Mouse (Mus musculus): ENCODE results near the gene Grem1. TPM values are rescaled to one million over a fixed set of nuclear protein-coding genes. Genes with fewer than 3 reads are reported as not detected.

Gene Grem1
- polyA plus RNA-seq, 2 experiments from 2014 or later = not detected

DNA sequence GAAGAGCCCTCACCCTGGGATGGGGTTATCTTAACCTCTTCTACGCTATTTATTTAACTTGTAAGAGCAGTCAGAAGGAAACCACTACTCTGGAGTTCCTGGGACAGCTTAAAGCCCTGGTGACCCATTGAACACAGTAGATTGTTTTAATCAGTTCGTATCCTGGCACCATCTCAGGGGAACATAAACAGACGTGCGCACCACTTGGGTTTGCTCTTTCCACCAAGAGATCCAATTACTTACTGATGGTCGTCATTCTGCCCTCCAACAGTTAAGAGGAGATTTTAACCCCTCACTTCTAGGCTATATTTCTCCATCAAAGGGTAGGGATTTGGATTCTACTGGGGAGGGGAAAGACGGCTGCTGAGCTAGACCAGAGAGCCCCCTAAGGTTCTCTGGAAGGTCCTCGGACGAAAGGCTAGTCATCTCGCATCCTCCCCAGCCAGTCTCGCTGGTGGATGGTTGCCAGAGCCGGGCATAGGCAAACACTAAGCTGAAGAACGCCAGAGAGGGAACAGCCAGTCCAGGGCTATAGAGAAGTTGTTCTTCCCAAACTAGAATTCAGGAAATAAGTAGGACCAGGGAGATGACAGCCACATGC, 1.4 kb downstream of the Grem1 start:
- no peak for ATAC-seq

DNA sequence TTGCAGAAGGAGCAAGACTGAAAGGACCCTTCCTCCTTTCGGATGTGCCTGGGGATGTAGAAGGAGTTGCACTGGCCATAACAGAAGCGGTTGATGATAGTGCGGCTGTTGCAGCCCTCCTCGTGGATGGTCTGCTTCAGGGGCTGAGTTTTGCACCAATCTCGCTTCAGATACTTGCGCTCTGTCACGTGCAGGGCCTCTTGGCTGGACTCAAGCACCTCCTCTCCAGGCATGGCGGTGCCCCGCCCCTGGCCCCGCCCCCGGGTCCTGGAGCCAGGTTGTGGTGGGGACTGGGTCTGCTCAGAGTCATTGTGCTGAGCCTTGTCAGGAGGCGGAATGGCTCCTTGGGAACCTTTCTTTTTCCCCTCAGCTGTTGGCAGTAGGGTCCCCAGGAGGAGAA, 8.7 kb downstream of the Grem1 start:
- no peak for ATAC-seq

DNA sequence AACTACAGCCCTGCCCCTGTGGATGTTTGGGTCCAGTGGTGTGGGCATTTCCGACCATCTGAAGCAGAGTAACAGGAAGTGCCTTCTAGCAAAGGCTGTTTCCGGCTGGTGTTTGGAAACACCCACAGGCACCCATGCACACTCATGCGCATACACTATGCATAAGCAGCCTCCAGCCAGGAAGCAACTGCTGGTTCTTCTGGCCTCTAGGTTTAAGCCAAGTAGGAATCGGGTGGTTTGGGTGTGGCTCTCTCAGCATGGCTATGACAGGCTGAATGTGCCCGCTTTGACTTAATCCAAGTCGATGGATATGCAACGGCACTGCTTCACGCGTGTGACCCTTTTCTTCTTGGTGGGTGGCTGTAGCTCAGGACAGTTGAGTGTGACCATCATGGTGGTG, 9.1 kb downstream of the Grem1 start:
- ATAC-seq = no peak

DNA sequence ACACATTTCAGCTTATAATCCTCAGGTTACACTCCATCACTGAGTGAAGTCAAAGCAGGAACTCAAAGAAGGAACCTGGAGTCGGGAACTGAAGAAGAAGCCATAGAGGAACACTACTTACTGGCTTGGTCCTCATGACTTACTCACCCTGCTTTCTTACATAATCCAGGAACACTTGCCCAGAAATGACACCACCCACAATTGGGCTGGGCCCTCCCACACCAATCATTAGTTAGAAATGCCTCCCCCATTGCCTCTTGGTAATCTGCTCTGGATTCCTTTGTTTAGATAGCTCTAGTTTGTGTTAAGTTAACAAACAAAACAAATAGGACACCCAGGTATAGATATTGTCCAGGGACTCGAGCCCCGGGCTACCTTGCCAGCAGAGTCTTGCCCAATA, 29.9 kb downstream of the Grem1 start:
- ATAC-seq = no peak

DNA sequence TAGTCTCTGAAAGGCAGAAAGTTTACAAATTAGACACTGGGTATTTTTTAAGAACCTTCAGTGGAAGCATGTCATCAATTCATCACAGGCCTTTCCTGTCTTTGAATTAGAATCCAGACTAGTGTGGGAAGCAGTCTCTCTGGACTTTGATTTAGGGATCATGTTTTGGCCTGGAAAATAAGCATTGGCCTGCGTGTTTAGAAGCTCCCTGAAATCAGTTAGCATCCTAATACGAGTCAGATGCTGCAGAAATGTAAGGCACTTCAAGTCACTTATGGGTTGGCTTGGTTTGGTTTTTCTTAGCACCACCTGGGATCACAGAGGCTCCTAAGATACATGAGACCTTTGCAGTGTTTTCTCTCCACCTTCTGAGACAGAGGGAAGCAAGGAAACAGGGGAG, 43.6 kb downstream of the Grem1 start:
- no peak for ATAC-seq

DNA sequence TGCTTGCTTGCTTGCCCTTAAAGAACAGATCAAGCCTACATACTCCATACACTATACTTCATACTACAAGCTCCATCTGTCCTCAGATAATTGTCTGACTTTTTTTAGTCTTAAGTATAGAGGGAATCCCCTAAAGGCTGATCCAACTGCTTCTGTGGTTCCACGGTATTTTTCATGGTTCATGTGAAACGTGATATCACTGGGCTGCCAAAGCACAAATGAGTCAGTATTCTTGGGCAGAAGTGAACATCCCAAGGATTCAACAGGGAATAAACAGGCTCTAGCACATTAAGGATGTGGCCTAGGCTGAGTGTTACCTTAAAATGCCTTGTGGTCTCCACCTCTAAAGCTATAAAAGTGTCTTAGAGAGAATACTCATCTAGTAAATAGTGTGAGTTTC, 45.0 kb downstream of the Grem1 start:
- no peak for ATAC-seq

DNA sequence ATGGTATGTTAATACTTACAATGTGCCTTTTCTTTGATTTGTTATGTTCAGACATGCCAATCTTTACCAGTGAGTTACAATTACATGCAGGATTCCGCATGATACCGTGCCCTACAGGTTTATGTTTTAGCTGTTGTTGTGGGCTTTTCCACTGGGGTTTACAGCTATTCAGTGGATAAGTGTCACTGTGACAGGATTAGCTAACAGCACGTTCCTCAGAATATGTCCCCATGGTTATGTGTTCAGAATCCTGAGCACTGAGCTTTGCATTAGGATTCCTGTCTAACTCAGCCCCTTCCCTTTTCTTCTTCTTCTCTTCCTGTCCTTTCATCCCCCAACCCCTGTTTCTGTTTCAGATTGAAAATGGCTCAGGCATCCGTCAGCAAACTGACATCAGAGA, 50.9 kb downstream of the Grem1 start:
- no peak for ATAC-seq

DNA sequence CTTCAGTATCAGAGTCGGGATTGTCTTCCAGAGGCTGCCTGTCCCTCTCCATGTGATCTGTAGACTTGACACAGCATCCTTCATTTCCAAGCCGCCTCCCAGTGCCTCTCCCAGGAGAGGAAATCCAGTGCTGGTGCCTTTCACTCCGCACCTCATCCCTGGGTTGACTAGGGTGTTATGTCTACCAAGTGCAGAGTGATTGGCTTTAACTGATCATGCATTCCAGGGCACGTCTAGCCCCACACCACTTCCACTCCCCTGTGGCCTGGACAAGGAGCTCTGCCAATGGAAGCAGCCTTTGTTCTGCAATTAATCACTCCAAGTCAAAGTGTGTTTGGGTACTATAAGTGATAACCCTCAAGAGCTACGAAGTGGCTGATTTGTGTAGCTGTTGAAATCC, 56.9 kb downstream of the Grem1 start:
- no peak for ATAC-seq

DNA sequence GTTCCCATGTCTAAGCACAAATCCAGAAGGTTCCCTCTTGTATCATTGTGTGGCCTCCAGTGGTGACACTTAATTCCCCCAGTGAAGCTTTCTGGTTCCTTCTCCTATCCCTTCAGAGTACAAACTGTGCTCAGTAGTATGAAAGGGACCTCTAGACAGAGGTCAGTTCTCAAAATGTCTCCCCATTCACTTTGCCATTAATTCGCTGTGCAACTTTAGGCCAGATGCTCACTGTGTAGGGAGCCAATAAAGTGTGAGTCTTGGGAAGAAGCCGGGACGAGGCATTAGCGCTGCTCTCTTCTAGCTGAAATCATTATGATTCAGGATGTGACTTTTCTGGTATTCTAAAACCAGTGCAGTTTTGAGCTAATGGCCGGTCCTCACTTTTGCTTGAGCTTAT, 61.8 kb downstream of the Grem1 start:
- no peak for ATAC-seq

DNA sequence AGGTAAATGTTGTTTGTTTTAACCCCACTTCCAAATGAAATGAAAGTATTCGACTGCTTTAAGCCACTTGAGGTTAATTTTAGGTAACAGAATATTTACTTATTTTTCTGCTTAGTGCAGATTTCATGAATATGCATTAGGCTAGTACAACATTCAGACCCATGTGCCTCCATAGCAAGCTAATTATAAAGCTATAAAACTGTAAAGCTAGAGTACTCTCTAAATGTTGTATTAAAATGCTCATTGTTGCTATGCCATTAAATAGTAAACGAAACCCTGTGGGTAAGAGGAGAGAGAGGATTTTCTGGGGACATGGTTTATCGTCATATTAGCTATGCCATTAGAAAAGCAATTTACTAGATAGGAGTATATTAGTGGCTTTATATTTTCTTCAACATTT, 62.2 kb downstream of the Grem1 start:
- ATAC-seq = no peak

Other genes starting within 250 kb of the Grem1 start
- 1 to 10 TPM; 8.6 to 9.2 TPM for gene Scg5, start 70.5 kb upstream of the Grem1 start, polyA plus RNA-seq (2017; shearing (Covaris generic))
- 1 to 10 TPM; 1.8 to 4.1 TPM for gene Arhgap11a, start 90.0 kb upstream of the Grem1 start, polyA plus RNA-seq (2017; shearing (Covaris generic))